Mouse (Mus musculus) C2C12 (cell line): ENCODE measurements around the gene Foxs1. TPM values are rescaled to one million over a fixed set of nuclear protein-coding genes. Genes with fewer than 3 reads are reported as not detected.

ENCODE experiments used
- H3K27me3 ChIP-seq: one replicate; pipeline ENCODE4 v1.6.1; 2011; ENCODE audit not compliant: control insufficient read depth, insufficient read depth, insufficient read length
- H3K36me3 ChIP-seq: one replicate; pipeline ENCODE4 v1.6.1; 2011; ENCODE audit not compliant: control insufficient read depth, insufficient read depth
- H3K4me3 ChIP-seq: one replicate; pipeline ENCODE4 v1.5.1; 2011; ENCODE audit warnings: mild to moderate bottlenecking, control low read depth; ENCODE audit not compliant: poor library complexity, insufficient read depth, severe bottlenecking
- H3K79me2 ChIP-seq: one replicate; pipeline ENCODE4 v1.6.1; 2011; ENCODE audit not compliant: control insufficient read depth, insufficient read depth
- H3K79me3 ChIP-seq: one replicate; pipeline ENCODE4 v1.6.1; 2011; ENCODE audit warnings: low read depth, control low read depth
- H3ac ChIP-seq: one replicate; pipeline ENCODE3; 2011; ENCODE audit warnings: low read depth; ENCODE audit not compliant: control insufficient read depth, insufficient read length
- CEBPB ChIP-seq: IDR thresholded peaks from one replicate; pipeline ENCODE4 v1.6.1; 2011; ENCODE audit warnings: low read depth, mild to moderate bottlenecking, control low read depth, moderate library complexity
- CTCF ChIP-seq: IDR thresholded peaks from one replicate; pipeline ENCODE4 v1.5.1; 2011; ENCODE audit not compliant: control insufficient read depth, insufficient read depth, insufficient read length
- FOSL1 ChIP-seq: IDR thresholded peaks from one replicate; pipeline ENCODE4 v1.8.0; 2011; ENCODE audit warnings: mild to moderate bottlenecking, low read length; ENCODE audit not compliant: poor library complexity, insufficient read depth, severe bottlenecking
- MAX ChIP-seq: IDR thresholded peaks from one replicate; pipeline ENCODE4 v1.6.1; 2011; ENCODE audit warnings: mild to moderate bottlenecking, control low read depth
- MYOD1 ChIP-seq: IDR thresholded peaks from one replicate; pipeline ENCODE4 v1.6.1; 2011; ENCODE audit warnings: low read depth; ENCODE audit not compliant: control insufficient read depth, insufficient read length
- MYOG ChIP-seq: IDR thresholded peaks from one replicate; pipeline ENCODE4 v1.6.1; 2011; ENCODE audit not compliant: control insufficient read depth, insufficient read length; ENCODE audit errors: extremely low read depth
- USF1 ChIP-seq: IDR thresholded peaks from one replicate; pipeline ENCODE4 v1.6.1; 2011; ENCODE audit warnings: low read depth, mild to moderate bottlenecking, control low read depth, moderate library complexity
- long read RNA-seq, 2 experiments: library from polyadenylated mRNA; unstranded; transcript quantifications; one replicate each; pipeline ENCODE4 v2.0.0; 2019 to 2020
- polyA plus RNA-seq: library from polyadenylated mRNA; unstranded; fragments of >200 nt; fragmentation: generic; extraction: Trizol; gene quantifications from one replicate; pipeline ENCODE4 v1.2.1, GENCODE M21; 2012; ENCODE audit warnings: missing spikeins

Gene Foxs1
- 55.0 TPM for polyA plus RNA-seq
- long read RNA-seq, experiment 1, transcript Foxs1-201 (1 exons, 1,311 nt), result major isoform, 21 of 21 reads
- long read RNA-seq, experiment 1, partial matches to known transcripts, result 0 of 21 reads
- long read RNA-seq, experiment 1, other reads (novel, unspliced or antisense), result 0 of 21 reads
- long read RNA-seq, experiment 2, transcript Foxs1-201 (1 exons, 1,311 nt), result major isoform, 80 of 80 reads
- long read RNA-seq, experiment 2, partial matches to known transcripts, result 0 of 80 reads
- long read RNA-seq, experiment 2, other reads (novel, unspliced or antisense), result 0 of 80 reads

DNA sequence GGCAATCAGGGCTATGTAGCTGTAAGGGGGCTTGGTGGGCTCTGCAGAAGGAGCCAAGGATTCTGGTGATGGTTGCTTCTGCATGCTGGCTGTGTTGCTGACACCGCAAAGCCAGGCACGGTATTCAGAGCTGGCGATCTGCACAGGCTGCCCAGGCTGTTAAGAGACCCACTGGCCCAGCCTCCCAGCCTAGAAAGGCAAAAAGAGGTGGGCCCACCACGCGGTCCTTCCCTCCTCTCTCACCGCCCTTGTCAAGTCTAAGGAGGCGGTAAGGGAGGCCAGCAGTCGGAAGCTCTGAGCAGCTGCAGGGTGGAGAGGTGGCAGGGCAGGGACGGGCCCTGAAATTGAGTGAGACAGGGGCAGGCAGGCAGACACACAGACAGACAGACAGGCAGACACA is at the start of gene Foxs1:
Gene Foxs1, minus strand, starts transcription at position 161 of the 400 bp plus-strand sequence.
- Histone ChIP-seq H3K79me3 (peaks cover 36% of the 10 kb centered on the region), H3K79me2 (peaks cover 50% of the 10 kb centered on the region), H3K36me3 (no peaks in the 10 kb centered on the region), H3ac (peak within 1 kb of the TSS; percentile 66), H3K27me3 (no peaks in the 10 kb centered on the region), H3K4me3 (peak within 1 kb of the TSS; percentile 65)
- TF ChIP-seq MYOG (no peak), MAX (peak; percentile 64)

GRCm38 (mm10) chr2:152976991-152977390 is 44.0 kb upstream of the Foxs1 start:
- Histone ChIP-seq H3K36me3 (no peaks in the 10 kb centered on the region), H3ac (no peak overlapping the region), H3K4me3 (no peak overlapping the region), H3K79me3 (no peaks in the 10 kb centered on the region), H3K27me3 (peaks cover 66% of the 10 kb centered on the region), H3K79me2 (no peaks in the 10 kb centered on the region)
- TF ChIP-seq CTCF, result no peak
- TF ChIP-seq FOSL1, result no peak
- no peak for TF ChIP-seq USF1
- no peak for TF ChIP-seq MAX
- no peak for TF ChIP-seq MYOG
- no peak for TF ChIP-seq CEBPB
- TF ChIP-seq MYOD1, result no peak

GRCm38 (mm10) chr2:152965555-152965954 is 32.5 kb upstream of the Foxs1 start:
- no peak overlapping the region for H3ac ChIP-seq
- TF ChIP-seq FOSL1, result no peak

GRCm38 (mm10) chr2:152962091-152962793 is 29.2 kb upstream of the Foxs1 start, which contains the start of gene Ttll9:
Gene Ttll9 (plus strand): TSS chr2:152962485.
- H3K36me3 ChIP-seq, result no peaks in the 10 kb centered on the region
- H3K79me2 ChIP-seq, result no peaks in the 10 kb centered on the region
- no peak within 1 kb of the TSS for H3K4me3 ChIP-seq
- TF ChIP-seq MYOG (no peak), MAX (no peak), MYOD1 (no peak), FOSL1 (no peak), USF1 (no peak), CTCF (no peak), CEBPB (no peak)
- peaks cover 24% of the 10 kb centered on the region for H3K27me3 ChIP-seq
- no peaks in the 10 kb centered on the region for H3K79me3 ChIP-seq
- no peak within 1 kb of the TSS for H3ac ChIP-seq

More at GRCm38 (mm10) chr2:152965555-152965954, 32.5 kb upstream of the Foxs1 start:
- H3K79me3 ChIP-seq, result no peaks in the 10 kb centered on the region
- H3K79me2 ChIP-seq, result no peaks in the 10 kb centered on the region
- peaks cover 8% of the 10 kb centered on the region for H3K27me3 ChIP-seq
- H3K36me3 ChIP-seq, result no peaks in the 10 kb centered on the region
- H3K4me3 ChIP-seq, result no peak overlapping the region

DNA sequence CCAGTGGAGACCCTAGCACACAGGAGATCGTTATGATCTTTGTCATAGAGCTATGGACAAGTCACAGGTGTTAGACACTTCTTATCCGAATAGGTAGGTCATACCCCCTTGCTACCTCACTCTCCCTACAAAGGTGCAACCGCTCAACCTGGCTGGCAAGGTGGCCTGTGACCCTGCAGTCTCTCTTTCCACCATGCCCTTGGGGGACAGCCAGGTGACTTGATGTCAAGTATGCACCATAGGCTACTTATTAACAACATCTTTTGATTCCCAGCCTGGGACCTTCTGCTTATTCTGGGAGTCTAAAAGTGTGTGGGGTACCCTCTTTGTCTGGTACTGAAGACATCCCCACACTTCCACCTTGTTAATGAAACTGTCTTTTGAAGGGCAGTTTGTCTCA is 25.1 kb upstream of the Foxs1 start:
- Histone ChIP-seq H3K4me3 (no peak overlapping the region), H3K79me2 (no peaks in the 10 kb centered on the region), H3K27me3 (peaks cover 53% of the 10 kb centered on the region), H3ac (no peak overlapping the region), H3K36me3 (no peaks in the 10 kb centered on the region), H3K79me3 (no peaks in the 10 kb centered on the region)
- TF ChIP-seq MYOD1 (no peak), FOSL1 (no peak), MYOG (no peak), CEBPB (no peak), USF1 (no peak), MAX (no peak), CTCF (no peak)
